ENCODE assay signal across 8 mouse cellular contexts in genomic region chr9:94668589-94668988, GRCm38 (mm10). TPM values are rescaled to one million over a fixed set of nuclear protein-coding genes. Genes with fewer than 3 reads are reported as not detected.
DNase-seq lines count a peak whose midpoint lies in the region; ATAC-seq lines count a peak whose summit lies in the region.

No protein-coding gene starts in this region.

- H3K4me1 ChIP-seq in heart, embryonic 12.5 days (replicated peaks), result peaks cover 9% of the 10 kb centered on the region

- WGBS in heart, embryonic 12.5 days, result 45% methylated on average over 7 of the region's 7 CpGs

- no peaks in the 10 kb centered on the region for H3K27me3 ChIP-seq in heart, embryonic 12.5 days (replicated peaks)

- no peak for ATAC-seq in heart, embryonic 12.5 days (ENCODE audit: insufficient number of reproducible peaks, low FRiP score)
- ATAC-seq in neutrophil, adult 5-6 weeks (ENCODE audit: extremely low read depth, insufficient number of reproducible peaks, low FRiP score, poor library complexity, severe bottlenecking), result peak; percentile 42; the same call in 1 of the 2 replicates
- no peak for ATAC-seq in erythroid progenitor cell, adult 5-6 weeks (replicated peaks; ENCODE audit: low FRiP score, poor library complexity, severe bottlenecking)

- H3K9ac ChIP-seq in heart, embryonic 12.5 days, result no peak overlapping the region

- H3K27ac ChIP-seq in heart, embryonic 12.5 days (ENCODE audit: poor library complexity, severe bottlenecking), result no peak overlapping the region

- H3K9me3 ChIP-seq in heart, embryonic 12.5 days (replicated peaks), result no peaks in the 10 kb centered on the region

- no peak overlapping the region for H3K4me2 ChIP-seq in heart, embryonic 12.5 days

- peak; percentile 36 to 64 for DNase-seq in heart, adult 18-20 months
- DNase-seq in CD4-positive, CD25-positive, alpha-beta regulatory T cell, adult 2 months (ENCODE audit: low read depth, low spot score), result peak; percentile 83
- DNase-seq in cerebellum, postnatal 36 days, result peak; percentile 8 to 17
- DNase-seq in left cerebral cortex, adult 11 months (ENCODE audit: low spot score), result peak; percentile 64
- no peak for DNase-seq in urinary bladder, postnatal 4 days (ENCODE audit: low spot score in 2 of 2)

- H3K4me3 ChIP-seq in heart, embryonic 12.5 days, result no peak overlapping the region

- no peaks in the 10 kb centered on the region for H3K36me3 ChIP-seq in heart, embryonic 12.5 days

RNA-seq across cellular contexts. Expression of gene Slc9a9, which starts 1.1 kb away (rescaled TPM):
- total RNA-seq in heart, adult 18-20 months (2021), result 1 to 10 TPM; 1.6 to 2.4 TPM
- polyA plus RNA-seq in heart, embryonic 12.5 days (2016; fragmentation: Nextera tagmentation; extraction: Ambion mirVana), result 3.9 and 4.0 TPM in 2 replicates
- total RNA-seq in neutrophil, adult 5-6 weeks (2017), result 29.0 and 31.4 TPM in 2 replicates
- 5.4 and 7.9 TPM in 2 replicates for total RNA-seq in erythroid progenitor cell, adult 5-6 weeks (2015; ENCODE audit: low replicate concordance)
- 3.5 and 13.0 TPM in 2 replicates for total RNA-seq in erythroid progenitor cell, adult 5-6 weeks (2017; ENCODE audit: low replicate concordance)

Comparison
In these comparisons a context has a peak if more than half of its experiments do, and no peak if none do; other contexts are left out.
1. DNase-seq: peak in heart, adult 18-20 months (2 of 2), CD4-positive, CD25-positive, alpha-beta regulatory T cell, adult 2 months (single experiment), cerebellum, postnatal 36 days (2 of 2) and left cerebral cortex, adult 11 months (single experiment); none in urinary bladder, postnatal 4 days (0 of 2).